Mouse (Mus musculus) erythroblast, embryonic 14.5 days (primary cell): ENCODE measurements around the gene Vps52.

Experiments
- GATA1 ChIP-seq: IDR thresholded peaks from 2 replicates; pipeline ENCODE4 v1.6.1; 2012; ENCODE audit warnings: low read length, inconsistent platforms, mixed read lengths
- TAL1 ChIP-seq: IDR thresholded peaks from 3 replicates; pipeline ENCODE4 v1.6.1; 2012; ENCODE audit warnings: low read length, inconsistent platforms, mixed read lengths

GRCm38 (mm10) chr17:34000150-34000537 lies 44.5 kb downstream of the Vps52 start, which contains the start of gene H2-K1:
- TF ChIP-seq GATA1 (no peak), TAL1 (no peak)
